Mouse (Mus musculus): Measurements from ENCODE around the gene Cyp27a1. TPM values are rescaled to one million over a fixed set of nuclear protein-coding genes. Genes with fewer than 3 reads are reported as not detected.

Cyp27a1 gene
- total and polyA plus RNA-seq, 2 experiments from 2014 or later = 2.8 to 3.2 TPM

GRCm38 (mm10) chr1:74715468-74715867 lies 2.1 kb downstream of the Cyp27a1 start:
- DNase-seq (ENCODE audit: low spot score) (no peak), ATAC-seq (no peak)
- Histone ChIP-seq H3K27me3 (ENCODE audit: insufficient read depth, low read length) (no peaks in the 10 kb centered on the region), H3K4me1 (ENCODE audit: insufficient read depth, low read length) (0 out of 2 replicates have a peak, but pooled peaks cover 8% of the 10 kb centered on the region), H3K4me2 (ENCODE audit: low read depth, low read length) (no peak overlapping the region), H3K9me3 (ENCODE audit: low read length) (no peaks in the 10 kb centered on the region), H3K36me3 (ENCODE audit: insufficient read depth, low read length) (no peaks in the 10 kb centered on the region), H3K27ac (no peak overlapping the region), H3K4me3 (ENCODE audit: low read length) (no peak overlapping the region), H3K9ac (replicated peaks; ENCODE audit: low read length) (no peak overlapping the region)
- WGBS = 82% methylated on average over 5 of the region's 5 CpGs
- TF ChIP-seq CTCF (IDR thresholded peaks at IDR 0.05; ENCODE audit: low read depth) = no peak

GRCm38 (mm10) chr1:74715886-74716285 lies 2.5 kb downstream of the Cyp27a1 start:
- no peak for ATAC-seq
- Histone ChIP-seq H3K4me2 (ENCODE audit: low read depth, low read length) (no peak overlapping the region), H3K36me3 (ENCODE audit: insufficient read depth, low read length) (no peaks in the 10 kb centered on the region), H3K9me3 (ENCODE audit: low read length) (no peaks in the 10 kb centered on the region), H3K27me3 (ENCODE audit: insufficient read depth, low read length) (no peaks in the 10 kb centered on the region), H3K4me1 (ENCODE audit: insufficient read depth, low read length) (0 out of 2 replicates have a peak, but pooled peaks cover 8% of the 10 kb centered on the region), H3K27ac (no peak overlapping the region), H3K4me3 (ENCODE audit: low read length) (no peak overlapping the region), H3K9ac (replicated peaks; ENCODE audit: low read length) (no peak overlapping the region)
- no peak for DNase-seq (ENCODE audit: low spot score)
- TF ChIP-seq CTCF (IDR thresholded peaks at IDR 0.05; ENCODE audit: low read depth) = no peak
- WGBS = 91% methylated on average over 6 of the region's 6 CpGs

GRCm38 (mm10) chr1:74718113-74718512 lies 4.7 kb downstream of the Cyp27a1 start:
- ATAC-seq = no peak

GRCm38 (mm10) chr1:74719281-74719680 lies 5.9 kb downstream of the Cyp27a1 start:
- 71% methylated on average over 3 of the region's 3 CpGs for WGBS
- H3K27me3 ChIP-seq (ENCODE audit: insufficient read depth, low read length) = no peaks in the 10 kb centered on the region
- no peaks in the 10 kb centered on the region for H3K9me3 ChIP-seq (ENCODE audit: low read length)
- H3K4me1 ChIP-seq (ENCODE audit: insufficient read depth, low read length) = no peaks in the 10 kb centered on the region
- H3K9ac ChIP-seq (replicated peaks; ENCODE audit: low read length) = no peak overlapping the region
- no peaks in the 10 kb centered on the region for H3K36me3 ChIP-seq (ENCODE audit: insufficient read depth, low read length)
- no peak for DNase-seq (ENCODE audit: low spot score)
- no peak for ATAC-seq
- TF ChIP-seq CTCF (IDR thresholded peaks at IDR 0.05; ENCODE audit: low read depth) = no peak
- H3K4me2 ChIP-seq (ENCODE audit: low read depth, low read length) = no peak overlapping the region
- H3K4me3 ChIP-seq (ENCODE audit: low read length) = no peak overlapping the region
- H3K27ac ChIP-seq = no peak overlapping the region

More at GRCm38 (mm10) chr1:74718113-74718512, 4.7 kb downstream of the Cyp27a1 start:
- Histone ChIP-seq H3K9me3 (ENCODE audit: low read length) (no peaks in the 10 kb centered on the region), H3K36me3 (ENCODE audit: insufficient read depth, low read length) (no peaks in the 10 kb centered on the region), H3K27me3 (ENCODE audit: insufficient read depth, low read length) (no peaks in the 10 kb centered on the region), H3K4me2 (ENCODE audit: low read depth, low read length) (no peak overlapping the region), H3K4me3 (ENCODE audit: low read length) (no peak overlapping the region), H3K4me1 (ENCODE audit: insufficient read depth, low read length) (0 out of 2 replicates have a peak, but pooled peaks cover 3% of the 10 kb centered on the region), H3K27ac (no peak overlapping the region), H3K9ac (replicated peaks; ENCODE audit: low read length) (no peak overlapping the region)
- WGBS = 90% methylated on average over 8 of the region's 8 CpGs
- no peak for TF ChIP-seq CTCF (IDR thresholded peaks at IDR 0.05; ENCODE audit: low read depth)
- DNase-seq (ENCODE audit: low spot score) = no peak

GRCm38 (mm10) chr1:74721657-74722056 lies 8.3 kb downstream of the Cyp27a1 start:
- Histone ChIP-seq H3K27me3 (ENCODE audit: insufficient read depth, low read length) (no peaks in the 10 kb centered on the region), H3K9me3 (ENCODE audit: low read length) (no peaks in the 10 kb centered on the region), H3K4me3 (ENCODE audit: low read length) (no peak overlapping the region), H3K27ac (no peak overlapping the region), H3K9ac (replicated peaks; ENCODE audit: low read length) (no peak overlapping the region), H3K4me2 (ENCODE audit: low read depth, low read length) (no peak overlapping the region), H3K36me3 (ENCODE audit: insufficient read depth, low read length) (no peaks in the 10 kb centered on the region), H3K4me1 (ENCODE audit: insufficient read depth, low read length) (no peaks in the 10 kb centered on the region)
- WGBS = 75% methylated on average over 6 of the region's 6 CpGs
- TF ChIP-seq CTCF (IDR thresholded peaks at IDR 0.05; ENCODE audit: low read depth) = no peak
- ATAC-seq = no peak
- DNase-seq (ENCODE audit: low spot score) = no peak

GRCm38 (mm10) chr1:74723748-74724147 lies 10.4 kb downstream of the Cyp27a1 start:
- DNase-seq (ENCODE audit: low spot score) (peak; percentile 15), ATAC-seq (no peak)
- Histone ChIP-seq H3K27ac (no peak overlapping the region), H3K4me3 (ENCODE audit: low read length) (no peak overlapping the region), H3K4me1 (ENCODE audit: insufficient read depth, low read length) (no peaks in the 10 kb centered on the region), H3K4me2 (ENCODE audit: low read depth, low read length) (no peak overlapping the region), H3K9me3 (ENCODE audit: low read length) (no peaks in the 10 kb centered on the region), H3K27me3 (ENCODE audit: insufficient read depth, low read length) (no peaks in the 10 kb centered on the region), H3K36me3 (ENCODE audit: insufficient read depth, low read length) (no peaks in the 10 kb centered on the region), H3K9ac (replicated peaks; ENCODE audit: low read length) (no peak overlapping the region)
- TF ChIP-seq CTCF (IDR thresholded peaks at IDR 0.05; ENCODE audit: low read depth) = peak; percentile 48
- 77% methylated on average over 2 of the region's 2 CpGs for WGBS

- Histone ChIP-seq H3K9me3 (ENCODE audit: low read length) (no peaks in the 10 kb centered on the region), H3K9ac (replicated peaks; ENCODE audit: low read length) (no peak overlapping the region), H3K4me2 (ENCODE audit: low read depth, low read length) (no peak overlapping the region), H3K4me1 (ENCODE audit: insufficient read depth, low read length) (no peaks in the 10 kb centered on the region), H3K27me3 (ENCODE audit: insufficient read depth, low read length) (no peaks in the 10 kb centered on the region), H3K36me3 (ENCODE audit: insufficient read depth, low read length) (no peaks in the 10 kb centered on the region), H3K27ac (no peak overlapping the region), H3K4me3 (ENCODE audit: low read length) (no peak overlapping the region)
- 84% methylated on average over 5 of the region's 5 CpGs for WGBS
- ATAC-seq = no peak
- DNase-seq (ENCODE audit: low spot score) = no peak
- no peak for TF ChIP-seq CTCF (IDR thresholded peaks at IDR 0.05; ENCODE audit: low read depth)
Measured at GRCm38 (mm10) chr1:74726114-74726513, 12.7 kb downstream of the Cyp27a1 start.
